Mouse (Mus musculus) stomach, embryonic 15.5 days (tissue): ENCODE results near the gene Zc3hav1l. TPM values are rescaled to one million over a fixed set of nuclear protein-coding genes. Genes with fewer than 3 reads are reported as not detected.

Experiments used
- ATAC-seq: fragments of 200-750 bp; cut with Nextera tagmentation; 2 replicates; pipeline ENCODE4 v1.8.0; 2017; ENCODE audit warnings: low read depth, moderate number of reproducible peaks, moderate TSS enrichment; ENCODE audit not compliant: insufficient read depth, low FRiP score
- H3K27ac ChIP-seq: fragments of 300-500 bp; sonication (generic); 2 replicates; pipeline ENCODE4 v1.5.1; 2015; ENCODE audit warnings: mild to moderate bottlenecking, inconsistent platforms
- H3K27me3 ChIP-seq: fragments of 300-500 bp; sonication (generic); replicated peaks from 2 replicates; pipeline ENCODE4 v1.6.1; 2015; ENCODE audit warnings: inconsistent platforms
- H3K36me3 ChIP-seq: fragments of 300-500 bp; sonication (generic); 2 replicates; pipeline ENCODE4 v1.6.1; 2015; ENCODE audit warnings: inconsistent platforms
- H3K4me1 ChIP-seq: fragments of 300-500 bp; sonication (generic); 2 replicates; pipeline ENCODE4 v1.6.1; 2015; ENCODE audit warnings: inconsistent platforms
- H3K4me2 ChIP-seq: fragments of 300-500 bp; sonication (generic); 2 replicates; pipeline ENCODE4 v1.6.1; 2015; ENCODE audit warnings: mild to moderate bottlenecking, inconsistent platforms
- H3K4me3 ChIP-seq: fragments of 300-500 bp; sonication (generic); replicated peaks from 2 replicates; pipeline ENCODE4 v1.5.1; 2015; ENCODE audit warnings: inconsistent platforms
- H3K9ac ChIP-seq: fragments of 300-500 bp; sonication (generic); 2 replicates; pipeline ENCODE4 v1.6.1; 2015; ENCODE audit warnings: inconsistent platforms
- H3K9me3 ChIP-seq: fragments of 300-500 bp; sonication (generic); 2 replicates; pipeline ENCODE4 v1.6.1; 2016; ENCODE audit warnings: inconsistent platforms
- WGBS: fragments of 180-500 bp; shearing (Covaris S2); methylation state at CpG from one replicate; pipeline ENCODE4 v1.1.7; 2015; 5-methylcytosine and 5-hydroxymethylcytosine counted together
- polyA plus RNA-seq: library from polyadenylated mRNA; unstranded; fragments of >200 nt; fragmentation: Nextera tagmentation; extraction: Ambion mirVana; gene quantifications from 2 replicates; pipeline ENCODE4 v1.2.1, GENCODE M21; 2015

Gene Zc3hav1l
- polyA plus RNA-seq, 1 experiment from 2014 or later = 8.2 TPM

- 29% methylated on average over 4 of the region's 4 CpGs for WGBS
- no peak overlapping the region for H3K4me2 ChIP-seq
- H3K4me1 ChIP-seq = no peaks in the 10 kb centered on the region
- no peaks in the 10 kb centered on the region for H3K9me3 ChIP-seq
- H3K27me3 ChIP-seq = no peaks in the 10 kb centered on the region
- H3K36me3 ChIP-seq = no peaks in the 10 kb centered on the region
- H3K9ac ChIP-seq = no peak overlapping the region
- H3K27ac ChIP-seq = no peak overlapping the region
- no peak overlapping the region for H3K4me3 ChIP-seq
- no peak for ATAC-seq
Observed at GRCm38 (mm10) chr6:38326596-38326995, 27.5 kb upstream of the Zc3hav1l start.

- H3K4me1 ChIP-seq = no peaks in the 10 kb centered on the region
- no peak for ATAC-seq
- WGBS = 92% methylated on average over 9 of the region's 9 CpGs
- H3K9me3 ChIP-seq = no peaks in the 10 kb centered on the region
- H3K9ac ChIP-seq = no peak overlapping the region
- no peak overlapping the region for H3K4me2 ChIP-seq
- H3K4me3 ChIP-seq = no peak overlapping the region
- H3K36me3 ChIP-seq = 0 out of 2 replicates have a peak, but pooled peaks cover 5% of the 10 kb centered on the region
- no peaks in the 10 kb centered on the region for H3K27me3 ChIP-seq
- no peak overlapping the region for H3K27ac ChIP-seq
Observed at GRCm38 (mm10) chr6:38320621-38321020, 21.6 kb upstream of the Zc3hav1l start.

- no peaks in the 10 kb centered on the region for H3K9me3 ChIP-seq
Observed at GRCm38 (mm10) chr6:38316050-38316449, 17.0 kb upstream of the Zc3hav1l start.

GRCm38 (mm10) chr6:38309741-38310140 is 10.7 kb upstream of the Zc3hav1l start:
- Histone ChIP-seq H3K27me3 (no peaks in the 10 kb centered on the region), H3K36me3 (no peaks in the 10 kb centered on the region), H3K4me3 (no peak overlapping the region), H3K9ac (no peak overlapping the region), H3K4me2 (no peak overlapping the region), H3K4me1 (no peaks in the 10 kb centered on the region), H3K27ac (no peak overlapping the region), H3K9me3 (no peaks in the 10 kb centered on the region)
- no peak for ATAC-seq

More at GRCm38 (mm10) chr6:38316050-38316449, 17.0 kb upstream of the Zc3hav1l start:
- H3K4me1 ChIP-seq = no peaks in the 10 kb centered on the region
- 89% methylated on average over 4 of the region's 4 CpGs for WGBS
- no peak overlapping the region for H3K4me3 ChIP-seq
- no peak overlapping the region for H3K4me2 ChIP-seq
- ATAC-seq = no peak
- no peak overlapping the region for H3K9ac ChIP-seq
- no peaks in the 10 kb centered on the region for H3K27me3 ChIP-seq
- 0 out of 2 replicates have a peak, but pooled peaks cover 3% of the 10 kb centered on the region for H3K36me3 ChIP-seq
- no peak overlapping the region for H3K27ac ChIP-seq

GRCm38 (mm10) chr6:38304981-38305380 is 5.9 kb upstream of the Zc3hav1l start:
- ATAC-seq = no peak

GRCm38 (mm10) chr6:38298246-38298635 is 818 bp downstream of the Zc3hav1l start:
- peak overlapping the region; percentile 97 for H3K27ac ChIP-seq
- no peaks in the 10 kb centered on the region for H3K27me3 ChIP-seq
- no peak for ATAC-seq
- H3K9ac ChIP-seq = peak overlapping the region; percentile 90
- H3K9me3 ChIP-seq = no peaks in the 10 kb centered on the region
- 0% methylated on average over 10 of the region's 10 CpGs for WGBS
- H3K4me1 ChIP-seq = 0 out of 2 replicates have a peak, but pooled peaks cover 4% of the 10 kb centered on the region
- H3K36me3 ChIP-seq = peaks cover 16% of the 10 kb centered on the region
- H3K4me2 ChIP-seq = peak overlapping the region; percentile 69
- peak overlapping the region; percentile 86 for H3K4me3 ChIP-seq

More at GRCm38 (mm10) chr6:38304981-38305380, 5.9 kb upstream of the Zc3hav1l start:
- Histone ChIP-seq H3K4me1 (no peaks in the 10 kb centered on the region), H3K4me3 (no peak overlapping the region), H3K36me3 (0 out of 2 replicates have a peak, but pooled peaks cover 3% of the 10 kb centered on the region), H3K27ac (no peak overlapping the region), H3K9me3 (no peaks in the 10 kb centered on the region), H3K9ac (no peak overlapping the region), H3K27me3 (no peaks in the 10 kb centered on the region), H3K4me2 (no peak overlapping the region)
- 74% methylated on average over 3 of the region's 3 CpGs for WGBS

GRCm38 (mm10) chr6:38297580-38298245 is 1.3 kb downstream of the Zc3hav1l start:
- WGBS = 32% methylated on average over 12 of the region's 12 CpGs
- H3K4me1 ChIP-seq = 0 out of 2 replicates have a peak, but pooled peaks cover 4% of the 10 kb centered on the region
- peak overlapping the region; percentile 69 for H3K4me2 ChIP-seq
- peak overlapping the region; percentile 86 for H3K4me3 ChIP-seq
- peaks cover 16% of the 10 kb centered on the region for H3K36me3 ChIP-seq
- no peak for ATAC-seq
- no peaks in the 10 kb centered on the region for H3K27me3 ChIP-seq
- no peaks in the 10 kb centered on the region for H3K9me3 ChIP-seq
- peak overlapping the region; percentile 90; the same call in 1 of the 2 replicates for H3K9ac ChIP-seq
- peak overlapping the region; percentile 97 for H3K27ac ChIP-seq

GRCm38 (mm10) chr6:38293708-38294107 is 5.4 kb downstream of the Zc3hav1l start:
- WGBS = 71% methylated on average over 3 of the region's 3 CpGs
- H3K4me2 ChIP-seq = no peak overlapping the region
- no peak for ATAC-seq
- no peaks in the 10 kb centered on the region for H3K27me3 ChIP-seq
- H3K9me3 ChIP-seq = no peaks in the 10 kb centered on the region
- no peak overlapping the region for H3K9ac ChIP-seq
- H3K4me1 ChIP-seq = 0 out of 2 replicates have a peak, but pooled peaks cover 4% of the 10 kb centered on the region
- no peak overlapping the region for H3K27ac ChIP-seq
- H3K4me3 ChIP-seq = no peak overlapping the region
- peaks cover 23% of the 10 kb centered on the region for H3K36me3 ChIP-seq

GRCm38 (mm10) chr6:38292871-38293646 is 6.0 kb downstream of the Zc3hav1l start:
- Histone ChIP-seq H3K9ac (no peak overlapping the region), H3K4me1 (0 out of 2 replicates have a peak, but pooled peaks cover 4% of the 10 kb centered on the region), H3K9me3 (no peaks in the 10 kb centered on the region), H3K4me3 (no peak overlapping the region), H3K27ac (no peak overlapping the region), H3K4me2 (no peak overlapping the region), H3K27me3 (no peaks in the 10 kb centered on the region), H3K36me3 (peaks cover 24% of the 10 kb centered on the region)
- ATAC-seq = no peak
- 73% methylated on average over 11 of the region's 11 CpGs for WGBS

GRCm38 (mm10) chr6:38284422-38284821 is 14.6 kb downstream of the Zc3hav1l start:
- Histone ChIP-seq H3K4me2 (no peak overlapping the region), H3K36me3 (peaks cover 31% of the 10 kb centered on the region), H3K27me3 (no peaks in the 10 kb centered on the region), H3K9ac (no peak overlapping the region), H3K4me3 (no peak overlapping the region), H3K9me3 (0 out of 2 replicates have a peak, but pooled peaks cover 4% of the 10 kb centered on the region), H3K27ac (no peak overlapping the region), H3K4me1 (no peaks in the 10 kb centered on the region)
- ATAC-seq = no peak
- 98% methylated on average over 19 of the region's 19 CpGs for WGBS

- no peak for ATAC-seq
- 69% methylated on average over 7 of the region's 7 CpGs for WGBS
- Histone ChIP-seq H3K4me2 (no peak overlapping the region), H3K27me3 (no peaks in the 10 kb centered on the region), H3K4me1 (no peaks in the 10 kb centered on the region), H3K9me3 (no peaks in the 10 kb centered on the region), H3K27ac (no peak overlapping the region), H3K4me3 (no peak overlapping the region), H3K36me3 (no peaks in the 10 kb centered on the region), H3K9ac (no peak overlapping the region)
Observed at GRCm38 (mm10) chr6:38264466-38264865, 34.6 kb downstream of the Zc3hav1l start.
